Mouse (Mus musculus): ENCODE results near the gene Kbtbd2. TPM values are rescaled to one million over a fixed set of nuclear protein-coding genes. Genes with fewer than 3 reads are reported as not detected.
A peak's percentile ranks its signal among the peaks of the same experiment; 100 is the strongest.

The Kbtbd2 gene
- polyA plus RNA-seq, 1 experiment from 2014 or later, result 21.0 TPM

DNA sequence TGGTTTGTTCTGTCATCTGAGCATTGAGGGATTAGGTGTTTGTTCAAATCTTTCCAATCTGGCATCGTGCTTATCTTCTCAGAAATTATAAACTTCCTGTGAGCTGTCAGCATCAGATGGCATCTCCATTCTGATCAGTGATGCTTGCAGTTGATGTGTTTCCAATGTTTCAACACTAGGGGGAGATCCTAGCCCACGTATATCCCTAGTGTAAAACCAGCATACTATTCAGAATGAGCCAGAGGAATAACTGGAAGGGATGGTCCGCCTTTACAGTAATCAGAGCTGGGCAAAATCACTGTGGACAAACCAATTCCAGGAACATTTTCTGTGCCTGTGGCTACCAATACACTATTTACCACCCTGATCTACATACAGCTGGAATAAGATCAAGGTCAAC lies 11.0 kb upstream of the Kbtbd2 start:
- no peak overlapping the region for H3K4me3 ChIP-seq (ENCODE audit: inconsistent target)
- H3K79me2 ChIP-seq (ENCODE audit: inconsistent target), result no peaks in the 10 kb centered on the region
- H3K27ac ChIP-seq, result no peak overlapping the region
- H3K36me3 ChIP-seq (ENCODE audit: inconsistent target), result no peaks in the 10 kb centered on the region
- 17% methylated on average over 3 of the region's 3 CpGs for WGBS (ENCODE audit: missing documents)

DNA sequence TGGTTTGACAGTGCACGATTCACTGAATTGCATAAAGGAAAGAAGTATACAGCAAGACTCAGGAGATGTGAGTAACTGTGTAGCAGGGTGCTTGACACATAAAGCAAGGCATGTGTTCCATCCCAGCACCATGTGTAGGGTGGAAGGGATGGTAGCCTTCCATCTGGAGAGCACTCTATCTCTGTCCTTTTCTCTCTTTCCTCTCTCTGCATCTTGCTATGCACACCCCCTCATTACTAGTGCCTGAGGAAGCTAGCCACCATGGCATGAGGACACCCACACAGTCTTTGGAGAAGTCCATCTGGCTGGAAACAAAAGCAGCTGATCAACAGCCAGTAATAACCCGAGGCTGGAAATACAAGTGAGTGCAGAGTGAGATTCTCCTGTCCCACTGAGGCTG lies 8.6 kb upstream of the Kbtbd2 start:
- 80% methylated on average over 2 of the region's 2 CpGs for WGBS (ENCODE audit: missing documents)
- no peaks in the 10 kb centered on the region for H3K36me3 ChIP-seq (ENCODE audit: inconsistent target)
- no peak overlapping the region for H3K4me3 ChIP-seq (ENCODE audit: inconsistent target)

DNA sequence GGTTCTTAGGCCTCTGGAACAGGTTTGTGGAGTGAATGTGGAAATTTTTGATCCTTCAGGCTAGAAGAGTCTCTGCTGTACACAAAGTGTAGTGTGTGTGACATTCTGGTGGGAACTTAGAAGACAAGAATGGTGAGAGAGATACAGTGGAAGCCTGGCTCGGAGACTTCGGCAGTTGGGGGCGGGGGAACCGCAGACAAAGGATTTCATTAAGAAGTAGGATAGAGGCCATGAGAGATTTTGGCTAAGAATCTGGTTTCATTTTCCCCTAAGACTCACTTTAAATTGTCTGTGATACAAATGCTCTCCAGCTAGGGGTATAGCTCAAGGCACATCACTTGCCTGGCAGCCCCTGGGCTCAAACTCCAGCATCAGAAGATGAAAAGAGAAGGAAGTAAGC lies 7.4 kb upstream of the Kbtbd2 start:
- WGBS (ENCODE audit: missing documents), result 93% methylated on average over 4 of the region's 4 CpGs
- no peaks in the 10 kb centered on the region for H3K36me3 ChIP-seq (ENCODE audit: inconsistent target)
- no peaks in the 10 kb centered on the region for H3K79me2 ChIP-seq (ENCODE audit: inconsistent target)
- H3K4me3 ChIP-seq (ENCODE audit: inconsistent target), result no peak overlapping the region
- H3K27ac ChIP-seq, result no peak overlapping the region

More for the DNA sequence above, 8.6 kb upstream of the Kbtbd2 start:
- Histone ChIP-seq H3K27ac (no peak overlapping the region), H3K79me2 (ENCODE audit: inconsistent target) (no peaks in the 10 kb centered on the region)

DNA sequence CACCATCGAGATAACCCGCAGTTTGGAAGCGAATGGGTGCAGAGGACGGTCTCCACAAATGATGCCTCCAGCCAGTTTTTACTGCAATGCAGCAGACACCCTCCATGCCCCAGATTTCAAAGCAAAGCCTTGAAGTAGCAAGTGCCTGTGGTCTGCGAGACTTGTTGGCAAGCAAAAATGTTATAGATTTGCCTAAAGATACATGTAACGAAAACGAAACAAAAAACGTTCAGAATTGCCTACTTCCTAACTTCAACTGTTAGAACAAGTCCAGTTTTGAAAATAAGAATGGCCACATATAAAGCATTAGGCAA lies 496 bp upstream of the Kbtbd2 start:
- WGBS (ENCODE audit: missing documents), result under 1% methylated on average over 8 of the region's 8 CpGs
- Histone ChIP-seq H3K4me3 (ENCODE audit: inconsistent target) (peak overlapping the region; percentile 75), H3K36me3 (ENCODE audit: inconsistent target) (no peaks in the 10 kb centered on the region), H3K79me2 (ENCODE audit: inconsistent target) (peaks cover 38% of the 10 kb centered on the region), H3K27ac (peak overlapping the region; percentile 90)

GRCm38 (mm10) chr6:56796668-56797141 lies 908 bp downstream of the Kbtbd2 start:
- Histone ChIP-seq H3K4me3 (ENCODE audit: inconsistent target) (peak overlapping the region; percentile 61), H3K36me3 (ENCODE audit: inconsistent target) (no peaks in the 10 kb centered on the region), H3K79me2 (ENCODE audit: inconsistent target) (peaks cover 52% of the 10 kb centered on the region), H3K27ac (peak overlapping the region; percentile 91)
- 1% methylated on average over 16 of the region's 16 CpGs for WGBS (ENCODE audit: missing documents)

DNA sequence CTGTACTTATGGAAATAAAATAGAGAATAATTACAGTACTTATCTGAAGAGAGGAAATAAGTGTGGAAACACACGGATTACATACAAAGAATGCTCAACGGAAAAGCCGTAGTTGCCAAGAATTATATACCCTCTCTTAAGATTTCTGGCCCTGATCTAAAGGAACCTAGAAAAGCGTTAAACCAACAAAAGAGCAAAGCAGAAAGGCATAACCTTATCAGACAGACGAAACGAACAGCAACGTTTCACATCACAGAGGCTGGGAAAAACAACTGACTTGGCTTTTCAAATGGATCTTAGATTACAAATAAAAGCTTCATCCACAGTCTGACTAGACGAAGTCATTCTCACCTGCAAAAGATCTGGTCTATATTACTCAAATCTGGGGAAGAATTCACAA lies 1.4 kb downstream of the Kbtbd2 start:
- WGBS (ENCODE audit: missing documents), result 3% methylated on average over 8 of the region's 8 CpGs
- peak overlapping the region; percentile 91 for H3K27ac ChIP-seq

DNA sequence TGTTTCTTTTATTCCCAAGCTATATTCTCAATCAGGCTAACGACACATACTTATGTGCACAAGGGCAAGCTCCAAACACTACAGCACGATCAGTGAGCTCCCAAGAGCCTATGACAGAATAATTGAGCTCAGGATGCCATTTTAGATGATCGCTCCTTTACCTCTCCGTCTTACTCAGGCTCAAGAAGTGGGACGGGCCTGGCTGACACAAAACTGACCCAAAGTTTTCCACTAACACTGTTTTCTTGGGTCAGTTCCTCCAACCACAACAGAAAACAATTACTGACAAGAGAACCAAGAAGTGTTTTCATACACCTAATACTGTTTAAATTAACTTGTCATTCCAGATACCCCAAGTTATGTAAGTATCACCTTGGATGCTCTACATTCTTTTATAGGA lies 2.8 kb downstream of the Kbtbd2 start:
- peaks cover 71% of the 10 kb centered on the region for H3K79me2 ChIP-seq (ENCODE audit: inconsistent target)
- no peak overlapping the region for H3K27ac ChIP-seq
- 0 out of 2 replicates have a peak overlapping the region, but pooled peaks have one; percentile 61 for H3K4me3 ChIP-seq (ENCODE audit: inconsistent target)
- no peaks in the 10 kb centered on the region for H3K36me3 ChIP-seq (ENCODE audit: inconsistent target)
- 90% methylated on average over 5 of the region's 5 CpGs for WGBS (ENCODE audit: missing documents)

More for the DNA sequence above, 1.4 kb downstream of the Kbtbd2 start:
- Histone ChIP-seq H3K36me3 (ENCODE audit: inconsistent target) (no peaks in the 10 kb centered on the region), H3K79me2 (ENCODE audit: inconsistent target) (peaks cover 57% of the 10 kb centered on the region), H3K4me3 (ENCODE audit: inconsistent target) (peak overlapping the region; percentile 61)

GRCm38 (mm10) chr6:56789336-56789735 lies 8.3 kb downstream of the Kbtbd2 start:
- Histone ChIP-seq H3K36me3 (ENCODE audit: inconsistent target) (peaks cover 24% of the 10 kb centered on the region; the same call in 1 of the 2 replicates), H3K79me2 (ENCODE audit: inconsistent target) (peaks cover 100% of the 10 kb centered on the region), H3K4me3 (ENCODE audit: inconsistent target) (no peak overlapping the region), H3K27ac (no peak overlapping the region)
- 91% methylated on average over 3 of the region's 3 CpGs for WGBS (ENCODE audit: missing documents)

DNA sequence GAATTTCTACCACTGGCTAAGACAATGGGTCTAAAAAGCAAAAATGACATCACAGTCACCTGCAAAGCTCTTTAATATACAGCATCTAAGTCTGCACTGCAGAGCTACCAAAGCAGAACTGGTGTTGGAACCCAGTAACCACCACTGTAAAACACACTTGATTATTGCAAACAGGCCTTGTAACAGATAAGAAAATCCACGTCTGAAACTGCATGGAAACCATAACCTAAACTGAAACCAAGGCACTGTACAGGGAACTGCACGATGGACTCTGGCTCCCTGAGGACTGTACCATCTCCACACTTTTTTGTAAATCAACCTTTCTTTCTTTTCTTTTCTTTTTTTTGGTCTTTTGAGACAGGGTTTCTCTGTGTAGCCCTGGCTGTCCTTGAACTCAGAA lies 9.9 kb downstream of the Kbtbd2 start:
- Histone ChIP-seq H3K4me3 (ENCODE audit: inconsistent target) (no peak overlapping the region), H3K79me2 (ENCODE audit: inconsistent target) (peaks cover 100% of the 10 kb centered on the region), H3K27ac (no peak overlapping the region), H3K36me3 (ENCODE audit: inconsistent target) (peaks cover 36% of the 10 kb centered on the region)
- WGBS (ENCODE audit: missing documents), result 34% methylated on average over 2 of the region's 2 CpGs

DNA sequence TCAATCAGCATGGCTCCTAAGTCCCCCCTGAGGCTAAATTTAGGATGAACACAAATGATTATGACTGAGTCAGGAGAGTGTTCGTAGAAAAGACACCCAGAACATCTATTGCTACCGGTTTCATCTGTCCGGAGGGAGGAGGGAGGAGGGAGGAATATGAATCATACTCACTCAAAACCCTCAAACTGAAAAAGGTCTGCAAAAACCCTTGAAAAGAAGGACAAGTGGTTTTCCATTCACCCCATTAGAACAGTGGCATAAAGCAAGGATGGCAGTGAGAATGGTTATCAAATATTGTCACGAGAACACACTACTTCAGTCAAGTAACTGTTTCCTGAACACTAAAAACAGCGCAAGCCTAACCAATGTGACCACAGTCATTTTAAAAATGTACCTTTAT lies 12.5 kb downstream of the Kbtbd2 start:
- Histone ChIP-seq H3K79me2 (ENCODE audit: inconsistent target) (peaks cover 100% of the 10 kb centered on the region), H3K27ac (no peak overlapping the region), H3K4me3 (ENCODE audit: inconsistent target) (no peak overlapping the region), H3K36me3 (ENCODE audit: inconsistent target) (peaks cover 60% of the 10 kb centered on the region)
- 69% methylated on average over 5 of the region's 5 CpGs for WGBS (ENCODE audit: missing documents)

GRCm38 (mm10) chr6:56783561-56784272 lies 13.9 kb downstream of the Kbtbd2 start:
- WGBS (ENCODE audit: missing documents), result 79% methylated on average over 4 of the region's 4 CpGs
- no peak overlapping the region for H3K4me3 ChIP-seq (ENCODE audit: inconsistent target)
- no peak overlapping the region for H3K27ac ChIP-seq
- H3K36me3 ChIP-seq (ENCODE audit: inconsistent target), result peaks cover 66% of the 10 kb centered on the region
- peaks cover 100% of the 10 kb centered on the region for H3K79me2 ChIP-seq (ENCODE audit: inconsistent target)

DNA sequence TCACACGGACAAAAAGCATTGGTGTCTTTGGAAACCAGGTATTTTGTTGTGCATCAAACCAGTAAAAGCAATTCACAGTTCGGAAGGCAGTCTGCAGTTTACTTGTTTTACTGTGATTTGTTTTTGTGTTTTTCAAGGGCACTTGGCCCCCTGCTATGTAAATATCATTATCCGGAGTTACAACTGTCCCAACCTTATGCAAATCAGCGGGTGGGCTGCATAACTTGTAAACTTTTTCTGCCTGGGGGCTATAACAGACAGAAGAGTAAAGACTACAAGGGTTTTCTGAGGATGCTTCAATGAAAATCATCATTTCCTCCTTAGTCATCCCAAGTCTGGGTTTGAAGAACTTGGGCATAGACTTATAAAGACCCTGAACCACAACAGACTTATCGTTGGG lies 18.0 kb downstream of the Kbtbd2 start:
- WGBS (ENCODE audit: missing documents), result 93% methylated on average over 5 of the region's 5 CpGs
- peaks cover 66% of the 10 kb centered on the region for H3K36me3 ChIP-seq (ENCODE audit: inconsistent target)

GRCm38 (mm10) chr6:56775816-56776215 lies 21.8 kb downstream of the Kbtbd2 start:
- Histone ChIP-seq H3K4me3 (ENCODE audit: inconsistent target) (no peak overlapping the region), H3K79me2 (ENCODE audit: inconsistent target) (peaks cover 35% of the 10 kb centered on the region), H3K36me3 (ENCODE audit: inconsistent target) (peaks cover 36% of the 10 kb centered on the region), H3K27ac (no peak overlapping the region)
- WGBS (ENCODE audit: missing documents), result 100% methylated on average over 3 of the region's 3 CpGs

More for the DNA sequence above, 18.0 kb downstream of the Kbtbd2 start:
- Histone ChIP-seq H3K27ac (no peak overlapping the region), H3K79me2 (ENCODE audit: inconsistent target) (peaks cover 73% of the 10 kb centered on the region), H3K4me3 (ENCODE audit: inconsistent target) (no peak overlapping the region)

GRCm38 (mm10) chr6:56765696-56766095 lies 31.9 kb downstream of the Kbtbd2 start:
- Histone ChIP-seq H3K79me2 (ENCODE audit: inconsistent target) (no peaks in the 10 kb centered on the region), H3K36me3 (ENCODE audit: inconsistent target) (no peaks in the 10 kb centered on the region), H3K4me3 (ENCODE audit: inconsistent target) (no peak overlapping the region), H3K27ac (no peak overlapping the region)
- 93% methylated on average over 4 of the region's 4 CpGs for WGBS (ENCODE audit: missing documents)

DNA sequence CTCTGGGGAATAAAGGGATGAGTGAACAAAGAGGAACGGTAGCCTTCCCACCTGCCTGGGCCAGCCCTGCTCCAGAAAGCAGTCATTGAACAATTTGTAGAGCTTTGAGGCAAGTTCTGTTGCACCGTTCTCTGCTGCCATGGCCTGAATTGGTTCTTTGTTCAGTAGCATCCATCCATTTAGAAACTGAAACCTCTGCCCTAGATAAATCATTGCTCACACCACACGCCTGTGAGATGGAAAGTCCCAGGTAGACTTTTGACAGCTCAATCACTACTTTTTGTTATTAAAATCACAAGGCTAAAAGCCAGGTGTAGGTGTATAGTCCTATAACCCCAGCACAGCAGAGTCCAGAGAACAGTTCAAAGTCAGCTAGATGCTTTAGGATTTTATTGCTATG lies 32.3 kb downstream of the Kbtbd2 start:
- 89% methylated on average over 3 of the region's 3 CpGs for WGBS (ENCODE audit: missing documents)
- no peak overlapping the region for H3K4me3 ChIP-seq (ENCODE audit: inconsistent target)

DNA sequence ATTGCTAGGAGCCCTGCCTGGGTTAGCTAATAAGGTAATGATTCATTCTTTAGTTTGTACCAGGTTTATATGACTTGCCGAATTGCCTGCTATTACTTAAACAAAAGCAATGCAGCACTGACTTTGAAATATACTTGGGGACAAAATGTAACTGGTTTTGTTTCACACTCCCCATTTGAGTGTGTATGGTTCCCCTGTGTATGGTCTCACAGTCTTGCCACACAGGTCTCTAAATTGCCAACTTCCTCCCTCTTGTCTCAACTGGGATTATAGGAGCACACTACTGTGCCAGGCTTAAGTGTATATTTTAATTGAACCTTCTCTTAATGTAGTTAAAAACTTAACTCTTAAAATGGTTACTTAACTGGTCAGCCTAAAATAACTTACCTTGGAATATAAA lies 38.3 kb downstream of the Kbtbd2 start:
- Histone ChIP-seq H3K27ac (no peak overlapping the region), H3K79me2 (ENCODE audit: inconsistent target) (no peaks in the 10 kb centered on the region), H3K36me3 (ENCODE audit: inconsistent target) (peaks cover 25% of the 10 kb centered on the region; the same call in 1 of the 2 replicates)

More for the DNA sequence above, 32.3 kb downstream of the Kbtbd2 start:
- Histone ChIP-seq H3K27ac (no peak overlapping the region), H3K79me2 (ENCODE audit: inconsistent target) (no peaks in the 10 kb centered on the region), H3K36me3 (ENCODE audit: inconsistent target) (no peaks in the 10 kb centered on the region)

More for the DNA sequence above, 38.3 kb downstream of the Kbtbd2 start:
- no peak overlapping the region for H3K4me3 ChIP-seq (ENCODE audit: inconsistent target)
- WGBS (ENCODE audit: missing documents), result 80% methylated on average over 1 of the region's 1 CpGs
